Mouse (Mus musculus) layer of hippocampus, adult 9-10 months (tissue): ENCODE measurements at regions not wholly inside any gene's neighbourhood (a gene's known extent, or its start where the extent isn't known, plus 50 kb on each side); places are given as distances from the start of the nearest gene placed in this dataset.

Source experiments
- DNase-seq: peaks from one replicate; pipeline ENCODE4 v3.0.0; 2022; ENCODE audit warnings: low spot score

DNA sequence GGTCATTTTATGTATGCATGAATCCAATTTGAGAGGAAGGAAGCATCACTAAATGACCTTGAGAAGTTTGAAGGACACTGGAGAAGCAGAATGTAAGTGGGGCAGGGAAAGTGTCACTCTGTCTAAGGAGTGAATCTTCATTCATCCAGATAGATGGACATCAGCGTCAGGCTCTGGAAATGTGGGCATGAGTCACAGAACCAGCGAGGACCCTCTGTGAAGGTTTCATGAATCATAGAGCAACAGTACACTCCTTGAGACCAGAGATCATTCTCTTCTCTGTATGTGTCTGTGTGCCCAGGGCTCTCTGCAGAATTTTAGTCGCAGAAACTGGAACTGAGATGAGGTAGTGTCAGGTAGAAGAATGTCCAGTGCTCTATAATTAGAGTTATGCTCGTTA lies 62.4 kb upstream of the Lypd6 start:
- no peak for DNase-seq

DNA sequence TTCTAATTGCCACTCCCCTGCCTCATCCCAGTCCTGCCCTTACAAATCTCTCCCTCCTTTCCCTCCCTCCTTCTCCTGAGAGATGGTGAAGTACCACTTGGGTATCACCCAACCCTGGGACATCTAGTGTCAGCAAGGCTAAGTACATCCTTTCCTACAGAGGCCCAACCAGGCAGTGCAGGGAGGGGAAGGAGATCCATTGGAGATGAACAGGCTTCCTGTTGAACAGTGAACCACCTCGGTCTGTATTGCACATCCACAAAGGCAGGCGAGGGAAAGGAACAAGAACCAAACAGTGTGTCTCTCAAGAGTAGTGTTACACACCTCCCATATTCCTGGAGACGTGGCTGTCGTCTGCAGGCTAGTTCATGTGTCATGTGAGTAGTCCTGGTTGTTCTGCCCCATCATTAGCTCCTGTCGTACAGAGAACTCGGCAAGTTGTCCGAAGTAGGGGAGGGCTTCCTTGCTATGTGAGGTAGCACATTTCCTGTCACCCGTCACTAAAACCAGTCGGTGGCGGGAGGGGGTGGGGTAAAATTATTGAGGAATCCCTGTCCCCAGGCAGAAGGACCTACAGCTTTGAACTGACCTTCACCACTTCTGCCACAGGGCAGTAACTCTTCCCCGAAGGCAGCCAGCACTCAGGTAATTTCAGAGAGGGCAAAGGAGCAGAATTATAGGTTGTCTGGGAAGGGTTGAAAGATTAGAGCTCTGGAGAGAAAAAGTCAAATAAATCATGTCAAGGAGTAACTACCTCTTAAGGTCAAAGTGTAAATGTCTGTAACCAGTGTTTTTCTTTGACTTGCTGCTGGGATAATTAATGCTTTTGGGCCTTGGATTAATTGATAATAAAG lies 61.3 kb upstream of the Lypd6 start:
- no peak for DNase-seq

DNA sequence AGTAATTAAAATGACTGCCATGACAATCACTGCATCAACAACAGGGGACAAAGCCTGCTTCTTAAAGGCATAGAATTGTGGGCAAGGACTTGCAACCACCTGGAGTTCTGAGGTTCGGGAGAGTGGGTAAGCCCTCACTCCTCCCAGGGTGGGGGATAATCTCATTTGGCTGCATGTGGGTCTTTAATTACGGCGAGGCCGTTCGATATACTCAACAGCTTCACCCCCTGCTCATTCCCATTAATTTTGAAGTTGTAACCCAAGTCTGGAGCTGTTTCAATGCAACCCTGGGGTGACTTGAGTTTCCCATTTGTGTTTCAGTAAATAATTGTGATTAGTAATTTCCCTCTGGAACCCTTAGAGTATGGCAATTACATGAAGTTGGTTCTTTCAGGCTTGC lies 57.9 kb upstream of the Lypd6 start:
- no peak for DNase-seq

DNA sequence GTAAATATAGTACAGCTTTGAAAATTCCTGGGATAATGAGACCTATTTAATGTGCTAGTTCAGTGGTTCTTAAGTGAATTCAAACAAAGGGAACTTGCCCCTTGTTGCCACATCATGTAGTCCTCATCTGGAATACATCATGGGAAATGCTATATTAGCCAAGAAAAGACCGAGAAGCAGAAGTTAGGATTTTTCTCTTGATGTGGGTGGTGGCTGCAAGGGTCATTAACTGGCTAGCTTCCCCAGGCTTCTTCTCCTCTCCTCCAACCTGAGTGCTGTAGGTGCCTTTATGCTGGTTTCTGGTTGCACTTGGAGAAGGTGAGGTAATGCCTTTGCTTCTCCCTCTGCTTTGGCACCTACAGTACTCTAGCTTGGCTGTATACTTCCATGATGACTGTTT lies 55.8 kb upstream of the Lypd6 start:
- DNase-seq = no peak

DNA sequence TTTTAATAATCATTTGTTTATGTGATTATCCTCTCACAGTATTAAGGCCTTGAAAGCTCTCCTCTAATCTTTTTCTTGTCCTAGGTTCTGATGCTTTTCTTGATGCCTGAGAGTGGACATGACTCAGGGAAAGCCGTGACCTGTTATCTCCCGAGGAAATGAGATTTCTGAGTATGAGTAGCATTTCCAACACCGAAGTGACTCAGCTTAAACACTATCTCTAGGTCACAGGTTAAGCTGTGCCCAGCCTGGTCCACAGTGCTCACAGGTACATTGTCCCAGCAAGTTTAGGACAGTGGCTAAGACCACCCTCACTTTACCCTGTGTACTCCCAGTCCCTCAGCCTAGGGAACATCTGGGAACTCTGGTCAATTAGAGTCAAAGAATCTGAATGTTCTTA lies 53.9 kb upstream of the Lypd6 start:
- no peak for DNase-seq

DNA sequence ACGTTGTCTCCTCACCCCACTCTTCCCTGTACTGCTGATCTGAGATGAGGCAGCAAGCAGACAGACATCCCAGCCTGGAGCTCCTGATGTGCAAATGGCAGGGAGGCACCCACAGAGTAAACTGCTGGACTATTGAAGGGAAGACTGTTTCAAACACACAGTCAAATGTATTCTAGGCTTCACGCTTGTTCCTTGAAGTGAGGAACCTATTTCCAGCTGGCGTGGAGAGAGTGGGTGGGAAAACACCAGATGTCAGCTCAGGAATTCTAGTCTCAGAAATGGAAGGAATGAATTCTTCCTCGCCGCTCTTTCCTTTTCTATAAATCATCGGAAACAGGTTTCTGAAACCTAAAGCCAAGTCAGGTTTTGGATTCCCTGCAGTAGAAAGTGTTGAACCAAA lies 53.0 kb upstream of the Lypd6 start:
- DNase-seq = peak; percentile 21

DNA sequence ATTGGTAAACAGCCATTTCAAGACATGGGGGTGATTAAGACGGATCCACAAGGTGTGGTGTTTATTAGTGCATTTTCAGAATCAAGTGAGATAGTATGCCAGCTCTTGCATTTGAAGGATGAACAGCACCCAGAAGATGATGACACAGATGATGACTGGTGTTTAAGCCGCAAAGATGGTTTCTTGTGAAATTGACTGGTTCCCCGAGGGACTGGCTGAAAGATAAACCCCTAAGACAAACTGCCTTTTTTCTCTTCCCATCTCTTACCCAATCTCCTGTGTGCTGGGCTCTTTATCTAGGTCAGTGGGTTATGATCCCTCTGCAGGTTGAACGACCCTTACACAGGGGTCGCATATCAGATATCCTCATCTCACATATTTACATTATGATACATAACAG lies 52.3 kb upstream of the Lypd6 start:
- DNase-seq = no peak

DNA sequence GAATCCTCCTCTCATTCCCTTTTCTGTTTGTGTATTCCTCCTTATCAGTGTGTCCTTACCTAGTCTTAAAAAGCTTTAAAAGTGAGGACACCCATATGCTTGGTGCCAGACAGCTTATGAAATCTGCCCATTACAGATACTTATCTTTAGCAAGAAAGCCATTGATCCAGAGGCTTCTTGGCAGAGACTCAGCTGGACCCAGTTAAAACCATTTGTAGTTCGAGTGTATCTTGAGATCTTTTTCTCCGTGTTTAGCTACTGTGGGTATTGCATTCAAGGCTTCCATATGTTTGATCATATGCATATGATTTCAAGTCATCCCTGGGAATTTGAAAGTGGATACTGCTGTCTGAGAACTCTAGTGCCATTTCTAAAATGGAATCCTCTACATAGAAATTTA lies 51.5 kb upstream of the Lypd6 start:
- DNase-seq = no peak
